Mouse (Mus musculus) embryonic facial prominence, embryonic 15.5 days (tissue): Measurements from ENCODE around the gene Tubd1. TPM values are rescaled to one million over a fixed set of nuclear protein-coding genes. Genes with fewer than 3 reads are reported as not detected.
A peak's percentile ranks its signal among the peaks of the same experiment; 100 is the strongest.

Source experiments
- ATAC-seq: fragments of 200-750 bp; cut with Nextera tagmentation; 2 replicates; pipeline ENCODE4 v1.8.0; 2017; ENCODE audit warnings: low read depth, moderate TSS enrichment; ENCODE audit not compliant: insufficient number of reproducible peaks, low FRiP score, low TSS enrichment
- H3K27ac ChIP-seq: fragments of 300-500 bp; sonication (generic); replicated peaks from 2 replicates; pipeline ENCODE4 v1.5.1; 2015; ENCODE audit warnings: mild to moderate bottlenecking, inconsistent platforms
- H3K27me3 ChIP-seq: fragments of 300-500 bp; sonication (generic); 2 replicates; pipeline ENCODE4 v1.6.1; 2015; ENCODE audit warnings: inconsistent platforms
- H3K36me3 ChIP-seq: fragments of 300-500 bp; sonication (generic); 2 replicates; pipeline ENCODE4 v1.6.1; 2015; ENCODE audit warnings: mild to moderate bottlenecking, inconsistent platforms
- H3K4me1 ChIP-seq: fragments of 300-500 bp; sonication (generic); 2 replicates; pipeline ENCODE4 v1.6.1; 2015; ENCODE audit warnings: inconsistent platforms
- H3K4me2 ChIP-seq: fragments of 300-500 bp; sonication (generic); replicated peaks from 2 replicates; pipeline ENCODE4 v1.6.1; 2015; ENCODE audit warnings: mild to moderate bottlenecking, inconsistent platforms
- H3K4me3 ChIP-seq: fragments of 300-500 bp; sonication (generic); replicated peaks from 2 replicates; pipeline ENCODE4 v1.5.1; 2015; ENCODE audit warnings: mild to moderate bottlenecking, inconsistent platforms
- H3K9ac ChIP-seq: fragments of 300-500 bp; sonication (generic); 2 replicates; pipeline ENCODE4 v1.6.1; 2015; ENCODE audit warnings: inconsistent platforms
- H3K9me3 ChIP-seq: fragments of 300-500 bp; sonication (generic); replicated peaks from 2 replicates; pipeline ENCODE4 v1.6.1; 2016; ENCODE audit warnings: inconsistent platforms
- WGBS: fragments of 180-500 bp; shearing (Covaris S2); methylation state at CpG from one replicate; pipeline ENCODE4 v1.1.7; 2015; 5-methylcytosine and 5-hydroxymethylcytosine counted together
- polyA plus RNA-seq: library from polyadenylated mRNA; unstranded; fragments of >200 nt; fragmentation: Nextera tagmentation; extraction: Ambion mirVana; gene quantifications from 2 replicates; pipeline ENCODE4 v1.2.1, GENCODE M21; 2015

The Tubd1 gene
- 10.0 and 11.3 TPM in 2 replicates for polyA plus RNA-seq

GRCm38 (mm10) chr11:86544639-86545299 lies at the start of gene Tubd1, which contains the start of gene Rps6kb1:
Gene Tubd1, plus strand, starts transcription at chr11:86544991.
Gene Rps6kb1, minus strand, starts transcription at chr11:86544805.
- peaks cover 19% of the 10 kb centered on the region for H3K4me1 ChIP-seq
- peak within 1 kb of the TSS; percentile 90 for H3K27ac ChIP-seq
- H3K36me3 ChIP-seq, result 0 out of 2 replicates have a peak, but pooled peaks cover 8% of the 10 kb centered on the region
- H3K9me3 ChIP-seq, result no peaks in the 10 kb centered on the region
- H3K27me3 ChIP-seq, result no peaks in the 10 kb centered on the region
- H3K4me2 ChIP-seq, result peak within 1 kb of the TSS; percentile 69
- ATAC-seq, result peak; percentile 96
- peak within 1 kb of the TSS; percentile 89 for H3K4me3 ChIP-seq
- under 1% methylated on average over 43 of the region's 43 CpGs for WGBS
- H3K9ac ChIP-seq, result peak within 1 kb of the TSS; percentile 94

GRCm38 (mm10) chr11:86497356-86497755 lies 47.4 kb upstream of the Tubd1 start:
- no peak overlapping the region for H3K4me3 ChIP-seq
- ATAC-seq, result no peak
- no peak overlapping the region for H3K27ac ChIP-seq
- no peak overlapping the region for H3K9ac ChIP-seq
- 89% methylated on average over 1 of the region's 1 CpGs for WGBS
- H3K9me3 ChIP-seq, result no peaks in the 10 kb centered on the region
- H3K4me2 ChIP-seq, result no peak overlapping the region
- H3K27me3 ChIP-seq, result no peaks in the 10 kb centered on the region
- H3K36me3 ChIP-seq, result peaks cover 37% of the 10 kb centered on the region
- no peaks in the 10 kb centered on the region for H3K4me1 ChIP-seq

DNA sequence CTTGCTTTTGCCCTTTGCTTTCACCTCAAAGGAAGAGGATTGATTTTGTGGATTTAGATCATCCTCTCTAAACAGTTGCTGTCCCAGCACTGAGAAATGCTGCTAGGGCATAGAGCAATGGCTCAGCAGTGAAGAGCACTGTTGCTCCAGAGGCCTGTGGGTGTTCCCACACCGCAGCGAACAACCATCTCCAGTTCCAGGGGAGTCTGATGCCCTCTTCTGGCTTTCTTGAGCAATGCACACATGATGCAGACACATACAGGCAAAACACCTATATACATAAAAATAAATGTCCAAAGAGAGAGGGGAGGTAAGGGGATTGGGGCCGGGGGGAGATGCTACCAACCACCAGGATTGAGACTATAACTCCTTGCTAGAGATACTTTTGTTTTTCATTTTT lies 46.9 kb upstream of the Tubd1 start:
- no peak overlapping the region for H3K27ac ChIP-seq
- H3K4me2 ChIP-seq, result no peak overlapping the region
- H3K27me3 ChIP-seq, result no peaks in the 10 kb centered on the region
- no peak for ATAC-seq
- H3K36me3 ChIP-seq, result peaks cover 38% of the 10 kb centered on the region
- H3K9ac ChIP-seq, result no peak overlapping the region
- 66% methylated on average over 3 of the region's 3 CpGs for WGBS
- H3K9me3 ChIP-seq, result no peaks in the 10 kb centered on the region
- H3K4me1 ChIP-seq, result no peaks in the 10 kb centered on the region
- H3K4me3 ChIP-seq, result no peak overlapping the region

GRCm38 (mm10) chr11:86500795-86501194 lies 44.0 kb upstream of the Tubd1 start:
- Histone ChIP-seq H3K9ac (no peak overlapping the region), H3K4me3 (no peak overlapping the region), H3K27ac (no peak overlapping the region), H3K36me3 (peaks cover 48% of the 10 kb centered on the region), H3K27me3 (no peaks in the 10 kb centered on the region), H3K4me1 (no peaks in the 10 kb centered on the region), H3K9me3 (no peaks in the 10 kb centered on the region), H3K4me2 (no peak overlapping the region)
- no peak for ATAC-seq
- 85% methylated on average over 1 of the region's 1 CpGs for WGBS

GRCm38 (mm10) chr11:86503121-86503520 lies 41.7 kb upstream of the Tubd1 start:
- H3K4me1 ChIP-seq, result no peaks in the 10 kb centered on the region
- H3K36me3 ChIP-seq, result peaks cover 50% of the 10 kb centered on the region
- H3K27me3 ChIP-seq, result no peaks in the 10 kb centered on the region
- H3K4me2 ChIP-seq, result no peak overlapping the region
- no peak for ATAC-seq
- no peak overlapping the region for H3K4me3 ChIP-seq
- WGBS, result 80% methylated on average over 2 of the region's 2 CpGs
- H3K27ac ChIP-seq, result no peak overlapping the region
- no peak overlapping the region for H3K9ac ChIP-seq
- H3K9me3 ChIP-seq, result no peaks in the 10 kb centered on the region

GRCm38 (mm10) chr11:86507334-86507733 lies 37.5 kb upstream of the Tubd1 start:
- Histone ChIP-seq H3K4me3 (no peak overlapping the region), H3K4me1 (no peaks in the 10 kb centered on the region), H3K27ac (no peak overlapping the region), H3K36me3 (peaks cover 74% of the 10 kb centered on the region), H3K9me3 (no peaks in the 10 kb centered on the region), H3K9ac (no peak overlapping the region), H3K4me2 (no peak overlapping the region), H3K27me3 (no peaks in the 10 kb centered on the region)
- 86% methylated on average over 2 of the region's 2 CpGs for WGBS
- ATAC-seq, result no peak

- no peaks in the 10 kb centered on the region for H3K9me3 ChIP-seq
- no peaks in the 10 kb centered on the region for H3K4me1 ChIP-seq
- H3K27ac ChIP-seq, result no peak overlapping the region
- H3K4me2 ChIP-seq, result no peak overlapping the region
- no peak overlapping the region for H3K9ac ChIP-seq
- WGBS, result 87% methylated on average over 2 of the region's 2 CpGs
- no peaks in the 10 kb centered on the region for H3K27me3 ChIP-seq
- H3K36me3 ChIP-seq, result peaks cover 71% of the 10 kb centered on the region
- ATAC-seq, result no peak
- H3K4me3 ChIP-seq, result no peak overlapping the region
These were observed 36.8 kb upstream of the Tubd1 start for GRCm38 (mm10) chr11:86507991-86508390.

GRCm38 (mm10) chr11:86516620-86517019 lies 28.2 kb upstream of the Tubd1 start:
- no peaks in the 10 kb centered on the region for H3K9me3 ChIP-seq
- H3K9ac ChIP-seq, result no peak overlapping the region
- H3K4me3 ChIP-seq, result no peak overlapping the region
- ATAC-seq, result no peak
- no peaks in the 10 kb centered on the region for H3K27me3 ChIP-seq
- H3K27ac ChIP-seq, result no peak overlapping the region
- 89% methylated on average over 3 of the region's 3 CpGs for WGBS
- H3K36me3 ChIP-seq, result peaks cover 55% of the 10 kb centered on the region
- H3K4me2 ChIP-seq, result no peak overlapping the region
- no peaks in the 10 kb centered on the region for H3K4me1 ChIP-seq

DNA sequence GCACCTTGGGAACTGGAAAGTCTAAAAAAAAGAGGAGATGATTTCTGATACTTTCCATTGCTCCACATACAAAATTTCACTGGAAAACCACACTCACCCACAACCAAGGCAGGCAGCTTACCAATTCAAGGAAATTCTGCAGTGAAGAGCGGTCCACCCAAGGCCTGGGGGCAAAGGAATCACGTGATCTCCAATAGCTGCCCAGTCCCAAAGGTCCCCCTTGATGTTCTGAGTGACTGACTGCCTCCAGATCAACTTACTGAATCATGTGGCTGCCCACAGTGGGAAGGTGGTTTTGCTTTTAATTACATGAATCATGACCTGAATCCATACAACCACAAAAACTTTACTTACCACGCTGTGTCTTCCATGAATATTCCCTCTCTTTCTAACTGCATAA lies 27.6 kb upstream of the Tubd1 start:
- no peak overlapping the region for H3K4me3 ChIP-seq
- no peak for ATAC-seq
- H3K4me1 ChIP-seq, result no peaks in the 10 kb centered on the region
- H3K27ac ChIP-seq, result no peak overlapping the region
- no peaks in the 10 kb centered on the region for H3K9me3 ChIP-seq
- H3K4me2 ChIP-seq, result no peak overlapping the region
- no peak overlapping the region for H3K9ac ChIP-seq
- no peaks in the 10 kb centered on the region for H3K27me3 ChIP-seq
- 66% methylated on average over 3 of the region's 3 CpGs for WGBS
- peaks cover 56% of the 10 kb centered on the region for H3K36me3 ChIP-seq

- Histone ChIP-seq H3K36me3 (peaks cover 75% of the 10 kb centered on the region), H3K4me2 (no peak overlapping the region), H3K4me1 (no peaks in the 10 kb centered on the region), H3K27ac (no peak overlapping the region), H3K4me3 (no peak overlapping the region), H3K9me3 (no peaks in the 10 kb centered on the region), H3K9ac (no peak overlapping the region), H3K27me3 (no peaks in the 10 kb centered on the region)
- ATAC-seq, result no peak
- 93% methylated on average over 7 of the region's 7 CpGs for WGBS
These were observed 25.0 kb upstream of the Tubd1 start for GRCm38 (mm10) chr11:86519751-86520150.

GRCm38 (mm10) chr11:86527528-86527927 lies 17.3 kb upstream of the Tubd1 start:
- no peaks in the 10 kb centered on the region for H3K4me1 ChIP-seq
- H3K4me3 ChIP-seq, result no peak overlapping the region
- no peak overlapping the region for H3K9ac ChIP-seq
- H3K36me3 ChIP-seq, result peaks cover 68% of the 10 kb centered on the region
- no peak for ATAC-seq
- no peaks in the 10 kb centered on the region for H3K9me3 ChIP-seq
- no peak overlapping the region for H3K4me2 ChIP-seq
- no peak overlapping the region for H3K27ac ChIP-seq
- H3K27me3 ChIP-seq, result no peaks in the 10 kb centered on the region
- WGBS, result 87% methylated on average over 4 of the region's 4 CpGs

DNA sequence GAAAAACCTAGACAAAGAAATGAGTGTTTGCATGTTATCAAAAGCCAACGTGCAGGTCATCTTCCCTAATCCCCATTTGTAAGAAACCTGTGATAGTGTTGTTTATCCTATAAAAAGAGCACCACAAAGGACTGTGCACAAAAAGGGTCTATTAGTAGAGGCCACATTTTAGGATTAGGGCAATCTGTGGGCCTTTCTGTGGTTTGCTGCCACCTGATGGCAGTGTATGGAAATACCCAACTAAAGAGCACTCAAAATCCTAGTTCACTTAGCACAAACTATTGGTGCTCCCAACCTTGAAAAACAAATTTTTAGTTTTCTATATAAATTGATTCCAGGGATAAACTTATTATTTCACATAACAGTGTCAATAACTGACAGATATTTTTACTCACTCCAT lies 12.0 kb upstream of the Tubd1 start:
- H3K4me3 ChIP-seq, result no peak overlapping the region
- WGBS, result 72% methylated on average over 1 of the region's 1 CpGs
- ATAC-seq, result no peak
- no peaks in the 10 kb centered on the region for H3K27me3 ChIP-seq
- H3K36me3 ChIP-seq, result peaks cover 35% of the 10 kb centered on the region
- H3K4me2 ChIP-seq, result no peak overlapping the region
- no peaks in the 10 kb centered on the region for H3K9me3 ChIP-seq
- no peak overlapping the region for H3K9ac ChIP-seq
- no peak overlapping the region for H3K27ac ChIP-seq
- no peaks in the 10 kb centered on the region for H3K4me1 ChIP-seq
